Mouse (Mus musculus) v-Abl transformed pro-B cells (cell line): ENCODE measurements around the gene 4921524J17Rik.

Source experiments
- in situ Hi-C, 2 experiments: fragments of 400-800 bp; cut with MboI; formaldehyde crosslinking; loops; one replicate each; pipeline ENCODE4 v1.15.1; 2025; ENCODE audit not compliant: unreplicated experiment in 2 of 2

The 4921524J17Rik gene

DNA sequence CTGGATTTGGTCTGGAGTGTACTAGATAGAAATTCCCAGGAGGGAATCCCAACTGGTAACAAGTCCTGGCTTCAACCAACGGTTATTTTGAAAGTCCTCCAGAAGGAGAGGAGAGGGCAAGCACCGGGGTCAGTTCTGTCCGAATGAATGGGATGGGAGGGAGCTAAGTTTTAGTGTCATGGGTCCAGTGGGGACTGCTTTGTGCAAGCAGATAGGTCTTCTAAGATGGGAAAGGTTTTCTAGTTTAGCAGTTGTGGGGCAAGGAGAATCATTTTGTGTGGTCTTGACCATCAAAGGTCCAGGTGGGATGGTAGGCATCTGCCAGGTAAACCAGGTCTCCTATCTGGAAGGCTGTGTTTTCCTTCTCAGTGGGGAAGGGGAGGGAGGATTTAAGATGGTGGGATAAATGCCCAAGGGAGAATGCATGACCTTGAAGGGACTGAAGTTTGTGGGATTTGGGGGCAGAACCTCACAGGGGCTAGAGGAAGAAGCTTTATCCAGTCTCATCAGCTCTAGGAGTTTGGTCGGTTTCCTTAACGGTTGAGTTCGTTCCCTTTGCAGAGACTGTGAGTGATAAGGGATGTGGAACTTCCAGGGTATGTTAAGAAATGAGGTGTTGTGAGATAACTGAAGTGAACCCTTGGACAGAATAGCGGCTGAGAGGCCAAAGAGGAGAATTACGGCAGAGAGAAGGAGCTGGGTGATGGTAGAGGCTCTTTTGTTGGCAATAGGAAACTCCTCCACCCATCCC is 36.8 kb downstream of the 4921524J17Rik start:
- in situ Hi-C loops = no loop called here

- in situ Hi-C loops = no loop called here
Observed at GRCm38 (mm10) chr8:85395017-85395416, 37.6 kb downstream of the 4921524J17Rik start.

- in situ Hi-C loops = no loop called here
Observed at GRCm38 (mm10) chr8:85393199-85393598, 39.4 kb downstream of the 4921524J17Rik start.

DNA sequence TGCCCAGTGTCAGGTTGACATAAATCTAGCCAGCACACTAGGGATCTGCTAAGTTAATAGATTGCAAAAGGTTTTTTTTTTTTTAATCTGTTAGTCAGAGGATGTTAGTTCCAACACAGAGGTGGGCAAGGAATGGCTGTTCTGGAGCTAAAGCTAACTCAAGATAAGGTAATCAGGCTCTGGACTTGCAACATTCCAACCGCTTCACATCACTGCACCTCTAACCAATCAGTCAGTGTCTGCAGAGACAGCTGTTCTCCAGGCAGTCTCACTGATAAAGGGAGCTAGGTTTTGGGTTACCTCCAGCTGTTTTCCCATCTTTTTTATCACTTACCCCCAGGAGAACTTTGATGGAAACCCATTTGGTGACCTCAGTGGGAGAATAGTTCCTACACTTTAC is 41.2 kb downstream of the 4921524J17Rik start:
- in situ Hi-C loops = no loop called here

- in situ Hi-C loops = no loop called here
Observed at GRCm38 (mm10) chr8:85386205-85386604, 46.4 kb downstream of the 4921524J17Rik start, which contains the start of gene Mylk3. Gene Mylk3 (minus strand): TSS chr8:85386345.

- in situ Hi-C loops = no loop called here
Observed at GRCm38 (mm10) chr8:85381926-85382325, 50.7 kb downstream of the 4921524J17Rik start.

GRCm38 (mm10) chr8:85380824-85381209 is 51.8 kb downstream of the 4921524J17Rik start:
- in situ Hi-C loops = no loop called here

DNA sequence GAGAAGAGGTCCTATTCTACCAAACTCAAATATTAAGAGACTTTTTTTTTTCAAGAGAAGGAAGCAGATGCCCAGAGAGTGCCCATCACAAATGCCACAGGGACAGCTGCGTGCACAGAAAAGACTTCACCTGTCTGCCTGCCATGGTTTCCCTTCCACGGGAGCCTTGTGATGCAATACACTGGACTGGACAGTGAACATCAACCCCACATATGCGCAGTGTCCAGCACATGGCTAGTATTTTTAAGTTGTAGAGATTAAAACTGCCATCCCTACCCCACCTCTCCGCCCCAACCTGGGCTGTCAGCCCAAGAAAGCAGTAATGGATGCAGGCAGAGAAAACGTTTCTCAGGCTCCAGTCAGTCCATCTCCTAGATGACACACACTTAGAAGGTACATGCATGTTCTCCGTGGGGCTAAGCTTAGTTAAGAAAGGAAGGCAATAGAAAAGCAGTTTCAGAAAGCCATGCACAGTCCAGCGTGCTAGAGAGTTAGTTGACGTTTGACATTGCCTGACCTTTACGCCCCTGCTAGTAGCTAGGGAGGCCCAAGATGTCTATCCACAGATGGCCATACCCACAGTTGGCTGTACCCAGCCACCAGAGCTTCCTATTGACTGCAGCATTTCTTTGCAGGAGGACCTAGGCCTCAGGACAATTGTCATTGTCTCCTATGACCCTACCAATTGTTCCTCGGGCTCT is 52.4 kb downstream of the 4921524J17Rik start:
- in situ Hi-C loops = no loop called here

DNA sequence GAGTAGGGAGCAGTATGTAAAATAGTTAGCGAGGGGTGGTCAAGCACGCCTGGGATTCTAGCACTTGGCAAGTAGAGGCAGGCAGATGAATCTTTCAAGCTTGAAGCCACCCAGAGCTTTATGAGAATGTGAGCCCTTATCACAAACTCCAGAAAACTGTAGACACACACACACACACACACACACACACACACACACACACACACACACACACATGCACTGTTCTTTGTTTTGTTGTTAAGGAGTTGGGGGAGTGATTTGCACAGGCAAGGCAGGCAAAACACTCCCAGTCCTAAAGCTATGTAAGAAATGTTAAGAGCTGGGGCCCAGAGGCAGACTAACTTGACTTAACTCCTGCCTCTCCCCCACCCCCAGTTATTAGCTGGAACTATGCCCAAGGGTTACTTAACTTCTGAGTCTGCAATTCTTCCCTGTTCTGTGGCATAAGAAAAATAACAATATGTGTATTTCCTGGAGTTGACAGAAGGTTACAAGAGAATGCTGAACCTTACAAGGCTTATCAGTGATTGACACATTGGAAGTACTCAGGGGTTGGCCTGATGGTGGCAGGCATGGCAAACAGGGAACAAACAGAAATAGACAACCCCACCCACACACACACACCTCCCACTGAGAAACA is 53.4 kb downstream of the 4921524J17Rik start:
- in situ Hi-C loops = no loop called here

DNA sequence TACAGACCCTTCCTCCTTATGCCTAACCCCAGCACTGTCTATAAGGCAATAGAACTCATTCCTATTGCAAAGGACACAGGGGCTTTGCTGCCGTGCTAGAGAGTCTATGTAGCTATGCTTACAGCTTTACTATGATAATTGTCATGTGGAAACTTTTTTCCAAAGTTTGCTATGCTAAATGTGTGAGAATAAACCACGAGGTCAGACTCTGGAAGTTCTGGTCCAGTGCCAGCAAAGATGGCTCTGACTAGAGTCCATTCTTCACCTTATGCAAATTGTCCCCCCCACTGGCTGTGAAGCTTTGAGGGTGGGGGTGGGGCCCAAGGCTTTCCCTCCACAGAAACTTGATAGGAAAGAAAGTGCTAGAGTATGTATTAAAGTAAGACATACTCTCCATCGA is 56.1 kb downstream of the 4921524J17Rik start:
- in situ Hi-C loops = no loop called here

DNA sequence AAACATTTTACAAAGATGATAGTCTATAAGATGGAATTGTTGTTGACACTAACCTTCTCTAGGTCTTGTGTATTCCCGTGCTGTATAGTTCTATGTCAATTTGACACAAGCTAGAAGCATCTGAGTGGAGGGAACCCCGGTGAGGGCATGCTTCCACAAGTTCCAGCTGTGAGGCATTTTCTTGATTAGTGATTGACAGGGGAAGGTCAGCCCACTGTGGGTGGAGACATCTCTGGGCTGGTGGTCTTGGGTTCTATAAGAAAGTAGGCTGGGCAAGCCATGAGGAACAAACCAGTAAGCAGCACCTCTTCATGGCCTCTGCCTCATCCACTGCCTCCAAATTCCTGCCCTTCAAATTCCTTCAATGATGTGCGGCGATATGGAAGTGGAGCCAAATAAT is 58.3 kb downstream of the 4921524J17Rik start:
- in situ Hi-C loops = no loop called here

DNA sequence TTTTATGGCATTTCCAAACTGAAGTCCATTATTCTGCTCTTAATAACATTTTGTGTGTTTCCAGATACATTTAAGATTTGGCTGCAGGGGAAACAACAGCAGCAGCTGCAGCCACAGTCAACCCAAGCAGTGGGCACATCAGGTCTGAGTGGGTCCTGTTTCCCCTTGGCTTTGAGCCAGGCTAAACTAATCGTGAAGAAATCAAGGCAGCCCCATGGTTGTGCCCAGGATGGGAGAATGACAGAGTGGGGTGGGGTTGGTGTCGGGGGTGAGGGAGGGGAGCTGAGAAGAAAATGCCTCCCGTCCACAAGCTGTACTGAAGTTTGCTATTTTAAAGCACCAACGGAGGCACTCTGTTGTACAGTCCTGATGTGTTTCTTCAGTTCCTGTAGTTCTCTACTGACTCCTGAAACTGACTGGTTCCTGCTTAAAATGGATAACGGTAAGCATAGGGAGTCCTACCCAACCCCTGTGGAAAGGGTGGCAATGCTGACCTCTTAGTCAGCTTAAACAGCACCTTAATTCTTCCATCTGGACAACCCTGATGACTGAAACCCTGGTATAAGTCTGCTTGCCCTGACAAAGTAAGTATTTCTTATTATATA is 59.1 kb downstream of the 4921524J17Rik start:
- in situ Hi-C loops = no loop called here

DNA sequence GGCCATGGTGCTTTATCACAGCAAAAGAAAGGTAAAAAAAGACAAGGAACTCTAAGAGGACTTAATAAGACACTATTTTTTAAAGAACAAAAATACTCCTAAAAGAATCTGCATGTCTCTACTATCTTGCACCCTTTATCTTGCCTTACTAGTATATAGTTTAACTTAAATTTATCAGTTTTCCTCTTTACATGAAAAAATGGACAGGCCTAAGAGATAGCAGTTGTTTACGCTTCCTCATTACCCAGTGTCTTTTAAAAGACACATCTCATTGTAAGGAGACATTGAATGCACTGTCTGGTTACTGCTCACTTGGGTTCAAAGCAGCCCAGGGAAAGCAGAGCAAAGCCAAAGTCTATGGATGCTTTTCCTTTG is 60.2 kb downstream of the 4921524J17Rik start:
- in situ Hi-C loops = no loop called here

DNA sequence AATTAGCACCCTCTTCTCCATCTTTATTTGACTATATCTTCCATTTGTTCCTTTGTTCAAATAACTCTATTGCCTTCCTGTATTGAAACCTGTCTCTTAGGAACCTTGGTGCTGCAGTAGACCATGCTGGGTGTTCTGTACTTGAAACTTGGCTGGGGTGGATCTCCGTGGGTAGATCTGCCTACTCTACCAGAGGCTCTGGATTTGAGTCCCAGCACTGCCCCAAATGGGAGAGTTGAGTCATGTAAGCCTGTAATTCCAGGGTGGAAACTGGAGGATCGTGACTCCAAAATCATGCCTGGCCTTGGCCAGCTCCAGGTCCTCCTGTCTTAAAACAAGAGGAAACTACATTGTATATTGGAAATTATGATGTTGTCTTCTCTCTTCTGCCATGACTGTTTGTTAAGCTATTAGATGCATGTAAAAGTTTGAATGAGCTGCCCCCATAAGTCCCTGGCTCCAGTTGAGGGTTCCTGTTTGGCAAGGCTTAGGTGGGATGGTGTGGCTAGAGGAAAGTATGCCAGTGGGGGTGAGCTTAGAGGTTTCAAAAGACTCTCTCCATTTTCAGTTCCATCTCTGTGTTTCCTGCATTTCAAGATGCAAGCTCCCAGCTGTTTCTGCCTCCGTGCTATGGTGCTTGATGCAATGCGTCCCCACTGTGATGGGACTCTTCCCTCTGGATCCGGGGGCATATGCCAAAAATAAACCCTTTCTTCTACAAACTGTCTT is 60.7 kb downstream of the 4921524J17Rik start:
- in situ Hi-C loops = no loop called here

DNA sequence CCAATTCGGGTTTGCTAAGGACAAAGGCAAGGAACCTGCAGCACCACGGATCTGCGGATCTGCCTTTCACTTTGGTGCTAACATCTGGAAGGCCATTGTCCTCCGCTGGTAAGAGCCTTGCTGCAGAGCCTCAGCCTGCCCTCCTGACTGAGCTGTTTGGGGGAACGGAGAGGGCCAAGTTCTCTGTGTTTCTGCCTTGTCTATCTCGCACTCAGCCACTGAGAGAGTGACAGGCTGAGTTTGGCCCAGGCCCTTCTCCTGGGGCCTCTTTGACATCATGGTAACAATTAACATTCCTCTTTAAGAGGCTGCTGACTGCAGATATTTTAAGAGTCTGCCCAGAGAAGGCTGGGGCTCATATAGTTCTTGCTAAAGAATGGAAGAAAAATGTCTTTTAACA is 67.5 kb downstream of the 4921524J17Rik start:
- in situ Hi-C loops = no loop called here

DNA sequence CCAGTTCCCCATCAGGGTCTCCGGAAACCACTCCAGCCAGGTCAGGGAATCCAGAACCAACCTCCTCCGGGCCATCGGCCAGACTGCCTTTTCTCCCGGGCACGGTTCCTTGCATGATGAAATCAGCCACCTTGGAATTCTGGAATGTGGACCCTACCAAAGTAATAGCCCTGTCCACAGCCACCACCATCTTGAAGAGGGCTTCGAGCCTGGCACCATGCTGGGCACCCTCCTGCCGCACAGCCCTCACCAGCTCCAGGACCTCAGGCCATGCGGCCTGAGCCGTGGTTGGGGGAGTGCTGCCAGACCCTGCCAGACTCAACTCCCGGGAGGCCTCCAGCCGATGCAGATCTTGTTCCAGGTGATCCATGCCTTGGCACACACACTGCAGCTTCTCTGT is 68.0 kb downstream of the 4921524J17Rik start:
- in situ Hi-C loops = no loop called here

GRCm38 (mm10) chr8:85363406-85363805 is 69.2 kb downstream of the 4921524J17Rik start:
- in situ Hi-C loops = no loop called here

GRCm38 (mm10) chr8:85362211-85362610 is 70.4 kb downstream of the 4921524J17Rik start:
- in situ Hi-C loops = no loop called here
